Mouse (Mus musculus): ENCODE measurements at regions not wholly inside any gene's neighbourhood (a gene's known extent, or its start where the extent isn't known, plus 50 kb on each side); places are given as distances from the start of the nearest gene placed in this dataset.

DNA sequence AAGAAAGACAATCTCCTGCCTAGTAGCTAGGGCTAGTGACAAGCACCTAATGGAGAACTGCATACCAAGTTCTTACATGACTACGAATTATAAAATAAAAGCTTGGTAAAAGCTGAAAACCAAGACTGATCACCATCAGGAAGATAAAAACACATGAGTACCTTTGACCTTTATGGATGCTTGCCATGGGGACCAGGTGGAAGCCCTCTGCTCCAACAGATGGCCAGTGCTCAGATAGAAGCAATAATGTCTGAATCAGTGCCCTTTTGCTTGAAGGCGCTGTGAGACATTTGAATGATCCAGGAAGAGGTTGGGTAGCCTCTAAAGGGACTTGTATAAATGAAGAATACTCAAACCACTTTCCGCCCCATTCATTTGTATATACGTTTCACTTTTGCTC lies 713.2 kb downstream of the Poteg start:
- no peaks in the 10 kb centered on the region for H3K9me3 ChIP-seq (replicated peaks; ENCODE audit: control insufficient read depth, low read length)
- ATAC-seq (ENCODE audit: insufficient read depth, low read depth), result no peak

DNA sequence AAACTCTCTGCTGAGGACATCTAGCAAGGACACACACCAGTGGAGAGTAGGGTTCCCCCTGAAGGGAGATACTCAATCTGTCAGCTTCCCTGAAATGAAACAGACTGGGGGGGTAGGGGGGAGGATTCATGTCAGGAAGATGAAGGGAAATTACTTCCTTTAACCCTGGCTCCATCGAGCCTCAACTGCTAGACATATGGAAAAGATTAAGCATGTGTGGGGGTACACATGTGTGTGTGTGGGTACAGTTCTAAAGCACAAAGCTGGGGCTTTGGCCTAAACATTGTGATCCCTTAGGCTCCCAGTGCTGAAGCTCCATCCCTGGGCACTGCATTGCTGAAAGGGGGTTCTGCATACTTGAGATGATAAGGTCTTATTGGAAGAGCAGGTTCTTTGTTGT lies 720.6 kb downstream of the Poteg start:
- no peaks in the 10 kb centered on the region for H3K27me3 ChIP-seq (ENCODE audit: control insufficient read depth, insufficient read depth, low read length)

More for the DNA sequence above, 713.2 kb downstream of the Poteg start:
- no peak for DNase-seq (ENCODE audit: low spot score)
- H3K4me1 ChIP-seq (ENCODE audit: control insufficient read depth, insufficient read depth), result no peaks in the 10 kb centered on the region
- 77% methylated on average over 4 of the region's 4 CpGs for WGBS
- H3K36me3 ChIP-seq (replicated peaks; ENCODE audit: control insufficient read depth, insufficient read depth, low read length), result no peaks in the 10 kb centered on the region
- H3K27me3 ChIP-seq (ENCODE audit: control insufficient read depth, insufficient read depth, low read length), result no peaks in the 10 kb centered on the region
- H3K4me3 ChIP-seq (ENCODE audit: low read depth, low read length), result no peak overlapping the region
- TF ChIP-seq EP300 (IDR thresholded peaks at IDR 0.05; ENCODE audit: low read depth), result no peak
- no peak for TF ChIP-seq CTCF (IDR thresholded peaks at IDR 0.05; ENCODE audit: low read depth)
- no peak overlapping the region for H3K27ac ChIP-seq (ENCODE audit: low read depth)
- no peak overlapping the region for H3K4me2 ChIP-seq (ENCODE audit: low read depth, low read length)
- no peak overlapping the region for H3K9ac ChIP-seq (replicated peaks; ENCODE audit: low read depth, low read length)

DNA sequence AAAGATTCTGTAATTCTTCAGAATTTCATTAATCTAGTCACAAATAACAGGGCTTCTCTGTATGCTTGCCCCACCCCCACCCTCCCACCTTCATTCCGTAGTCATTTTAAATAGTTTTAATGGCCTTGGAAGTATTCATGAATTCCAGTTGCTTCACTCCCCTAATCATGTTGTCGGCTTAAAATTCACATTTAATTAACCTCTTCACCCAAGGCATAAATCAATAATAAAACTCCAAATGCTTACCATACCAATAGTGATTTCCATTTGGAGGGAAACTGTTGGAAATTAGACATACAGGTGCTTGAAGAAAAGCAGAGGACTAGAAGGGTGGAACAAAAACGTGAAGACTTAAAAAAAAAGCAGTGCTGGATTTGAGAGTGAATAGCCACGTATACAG lies 724.0 kb downstream of the Poteg start:
- no peak for ATAC-seq (ENCODE audit: insufficient read depth, low read depth)
- no peaks in the 10 kb centered on the region for H3K4me1 ChIP-seq (ENCODE audit: control insufficient read depth, insufficient read depth)
- no peak overlapping the region for H3K4me3 ChIP-seq (ENCODE audit: low read depth, low read length)
- no peaks in the 10 kb centered on the region for H3K27me3 ChIP-seq (ENCODE audit: control insufficient read depth, insufficient read depth, low read length)
- no peak overlapping the region for H3K4me2 ChIP-seq (ENCODE audit: low read depth, low read length)
- no peaks in the 10 kb centered on the region for H3K36me3 ChIP-seq (replicated peaks; ENCODE audit: control insufficient read depth, insufficient read depth, low read length)
- WGBS, result 64% methylated on average over 4 of the region's 4 CpGs
- no peak for TF ChIP-seq CTCF (IDR thresholded peaks at IDR 0.05; ENCODE audit: low read depth)
- no peak for TF ChIP-seq EP300 (IDR thresholded peaks at IDR 0.05; ENCODE audit: low read depth)
- H3K27ac ChIP-seq (ENCODE audit: low read depth), result no peak overlapping the region
- H3K9me3 ChIP-seq (replicated peaks; ENCODE audit: control insufficient read depth, low read length), result no peaks in the 10 kb centered on the region
- no peak overlapping the region for H3K9ac ChIP-seq (replicated peaks; ENCODE audit: low read depth, low read length)
- DNase-seq (ENCODE audit: low spot score), result no peak

More for the DNA sequence above, 720.6 kb downstream of the Poteg start:
- Histone ChIP-seq H3K9me3 (replicated peaks; ENCODE audit: control insufficient read depth, low read length) (no peaks in the 10 kb centered on the region), H3K4me3 (ENCODE audit: low read depth, low read length) (no peak overlapping the region), H3K4me2 (ENCODE audit: low read depth, low read length) (no peak overlapping the region), H3K27ac (ENCODE audit: low read depth) (no peak overlapping the region), H3K9ac (replicated peaks; ENCODE audit: low read depth, low read length) (no peak overlapping the region), H3K36me3 (replicated peaks; ENCODE audit: control insufficient read depth, insufficient read depth, low read length) (no peaks in the 10 kb centered on the region), H3K4me1 (ENCODE audit: control insufficient read depth, insufficient read depth) (no peaks in the 10 kb centered on the region)
- ATAC-seq (ENCODE audit: insufficient read depth, low read depth), result no peak
- DNase-seq (ENCODE audit: low spot score), result no peak
- TF ChIP-seq CTCF (IDR thresholded peaks at IDR 0.05; ENCODE audit: low read depth) (no peak), EP300 (IDR thresholded peaks at IDR 0.05; ENCODE audit: low read depth) (no peak)
- 44% methylated on average over 1 of the region's 1 CpGs for WGBS

DNA sequence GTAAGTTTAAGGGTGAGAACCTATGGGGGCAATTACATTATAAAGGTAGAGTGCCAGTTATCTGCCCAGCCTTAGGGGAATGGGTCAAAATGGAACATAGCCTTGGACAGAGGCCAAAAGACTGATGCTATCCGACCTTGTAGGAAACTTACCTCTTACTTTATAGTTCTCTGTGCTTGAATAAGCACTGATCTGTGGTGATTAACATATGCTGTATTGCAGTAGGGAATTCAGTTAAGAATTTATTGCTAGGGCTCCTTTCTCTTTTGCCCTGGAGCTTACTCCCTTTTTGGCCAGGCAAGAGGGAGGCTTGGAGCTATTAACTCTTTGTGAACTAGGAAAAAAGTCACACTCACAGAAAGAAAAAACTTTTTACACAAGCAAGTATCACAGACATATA lies 748.5 kb downstream of the Poteg start:
- H3K9ac ChIP-seq (replicated peaks; ENCODE audit: low read depth, low read length), result no peak overlapping the region
- WGBS, result 36% methylated on average over 1 of the region's 1 CpGs
- no peak for ATAC-seq (ENCODE audit: insufficient read depth, low read depth)

DNA sequence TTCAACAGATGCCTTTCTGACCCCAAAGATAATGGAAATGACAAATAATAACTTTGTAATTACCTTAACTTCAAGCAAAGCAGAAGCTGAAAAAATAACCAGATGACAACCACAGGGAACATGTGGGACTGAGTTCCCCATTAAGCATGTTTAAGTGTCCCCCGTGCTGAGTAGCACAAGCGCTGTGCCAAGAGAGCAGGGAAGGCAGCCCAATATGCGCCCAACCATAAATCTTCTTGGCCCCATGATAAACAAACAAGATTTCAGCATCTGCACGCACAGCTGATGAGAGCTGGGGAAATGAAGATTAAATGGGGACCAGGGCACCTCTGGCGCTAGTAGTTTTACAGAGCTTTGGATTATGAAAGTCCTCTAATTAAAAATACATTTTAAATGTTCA lies 788.1 kb downstream of the Poteg start:
- Histone ChIP-seq H3K27me3 (ENCODE audit: control insufficient read depth, insufficient read depth, low read length) (no peaks in the 10 kb centered on the region), H3K4me3 (ENCODE audit: low read depth, low read length) (no peak overlapping the region), H3K4me2 (ENCODE audit: low read depth, low read length) (no peak overlapping the region), H3K36me3 (replicated peaks; ENCODE audit: control insufficient read depth, insufficient read depth, low read length) (no peaks in the 10 kb centered on the region), H3K4me1 (ENCODE audit: control insufficient read depth, insufficient read depth) (no peaks in the 10 kb centered on the region), H3K9me3 (replicated peaks; ENCODE audit: control insufficient read depth, low read length) (no peaks in the 10 kb centered on the region), H3K27ac (ENCODE audit: low read depth) (no peak overlapping the region), H3K9ac (replicated peaks; ENCODE audit: low read depth, low read length) (no peak overlapping the region)
- no peak for ATAC-seq (ENCODE audit: insufficient read depth, low read depth)
- TF ChIP-seq EP300 (IDR thresholded peaks at IDR 0.05; ENCODE audit: low read depth), result no peak
- TF ChIP-seq CTCF (IDR thresholded peaks at IDR 0.05; ENCODE audit: low read depth), result no peak
- 70% methylated on average over 5 of the region's 5 CpGs for WGBS
- DNase-seq (ENCODE audit: low spot score), result no peak

More for the DNA sequence above, 748.5 kb downstream of the Poteg start:
- Histone ChIP-seq H3K27me3 (ENCODE audit: control insufficient read depth, insufficient read depth, low read length) (no peaks in the 10 kb centered on the region), H3K4me3 (ENCODE audit: low read depth, low read length) (no peak overlapping the region), H3K9me3 (replicated peaks; ENCODE audit: control insufficient read depth, low read length) (no peaks in the 10 kb centered on the region), H3K36me3 (replicated peaks; ENCODE audit: control insufficient read depth, insufficient read depth, low read length) (no peaks in the 10 kb centered on the region), H3K27ac (ENCODE audit: low read depth) (no peak overlapping the region), H3K4me2 (ENCODE audit: low read depth, low read length) (no peak overlapping the region), H3K4me1 (ENCODE audit: control insufficient read depth, insufficient read depth) (no peaks in the 10 kb centered on the region)
- DNase-seq (ENCODE audit: low spot score), result no peak
- TF ChIP-seq CTCF (IDR thresholded peaks at IDR 0.05; ENCODE audit: low read depth), result no peak

DNA sequence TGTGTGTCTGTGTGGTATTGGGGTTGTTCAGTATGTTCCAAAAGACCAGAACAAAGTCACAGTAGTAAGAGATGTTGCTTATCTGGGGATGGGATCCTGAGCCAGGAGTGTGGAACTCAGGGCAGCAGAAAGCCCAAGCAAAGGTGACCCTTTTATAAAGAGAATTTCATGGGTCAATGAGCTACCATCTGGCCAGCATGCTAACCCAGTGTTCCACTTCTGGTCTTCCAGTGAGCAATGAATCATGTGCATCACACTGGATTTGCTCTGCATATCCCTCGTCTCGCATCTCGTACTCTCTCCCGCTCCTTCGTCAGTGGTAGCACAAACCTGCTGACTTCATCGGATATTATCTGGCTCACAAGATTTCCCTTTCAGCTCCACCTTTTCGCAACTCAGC lies 791.9 kb downstream of the Poteg start:
- WGBS, result 77% methylated on average over 7 of the region's 7 CpGs
- H3K4me2 ChIP-seq (ENCODE audit: low read depth, low read length), result no peak overlapping the region
- no peak overlapping the region for H3K27ac ChIP-seq (ENCODE audit: low read depth)

More for the DNA sequence above, 791.9 kb downstream of the Poteg start:
- TF ChIP-seq EP300 (IDR thresholded peaks at IDR 0.05; ENCODE audit: low read depth) (no peak), CTCF (IDR thresholded peaks at IDR 0.05; ENCODE audit: low read depth) (no peak)
- no peaks in the 10 kb centered on the region for H3K27me3 ChIP-seq (ENCODE audit: control insufficient read depth, insufficient read depth, low read length)
- no peak overlapping the region for H3K4me3 ChIP-seq (ENCODE audit: low read depth, low read length)
- DNase-seq (ENCODE audit: low spot score) (no peak), ATAC-seq (ENCODE audit: insufficient read depth, low read depth) (no peak)
- H3K4me1 ChIP-seq (ENCODE audit: control insufficient read depth, insufficient read depth), result no peaks in the 10 kb centered on the region
- no peaks in the 10 kb centered on the region for H3K36me3 ChIP-seq (replicated peaks; ENCODE audit: control insufficient read depth, insufficient read depth, low read length)
- no peak overlapping the region for H3K9ac ChIP-seq (replicated peaks; ENCODE audit: low read depth, low read length)
- no peaks in the 10 kb centered on the region for H3K9me3 ChIP-seq (replicated peaks; ENCODE audit: control insufficient read depth, low read length)

All from heart, postnatal 0 days (tissue).